Mouse (Mus musculus) cerebellum, adult 2 months (tissue): ENCODE measurements around the gene Tenm3. TPM values are rescaled to one million over a fixed set of nuclear protein-coding genes. Genes with fewer than 3 reads are reported as not detected.

ENCODE experiments used
- DNase-seq, 2 experiments: peaks; one replicate each; pipeline ENCODE4 v3.0.0; 2021
- H3K27ac ChIP-seq: fragments of 200-500 bp; 2 replicates; pipeline ENCODE4 v1.5.1; 2012; ENCODE audit warnings: low read length, control low read depth, inconsistent platforms; ENCODE audit not compliant: insufficient read depth
- H3K27me3 ChIP-seq: fragments of 200-500 bp; 2 replicates; pipeline ENCODE4 v1.6.1; 2012; ENCODE audit warnings: inconsistent platforms, mild to moderate bottlenecking, low read length, moderate library complexity; ENCODE audit not compliant: control insufficient read depth, insufficient read depth
- H3K4me1 ChIP-seq: fragments of 200-500 bp; 2 replicates; pipeline ENCODE4 v1.6.1; 2011; ENCODE audit warnings: low read length; ENCODE audit not compliant: control insufficient read depth, insufficient read depth
- H3K4me3 ChIP-seq: fragments of 200-500 bp; replicated peaks from 2 replicates; pipeline ENCODE3; 2011; ENCODE audit warnings: mild to moderate bottlenecking, low read depth, low read length, control low read depth; ENCODE audit not compliant: insufficient read depth
- CTCF ChIP-seq: fragments of 200-500 bp; IDR thresholded peaks from 2 replicates; pipeline ENCODE4 v1.5.1; 2011; ENCODE audit warnings: low read depth, mild to moderate bottlenecking, control low read depth, low read length, moderate library complexity, borderline replicate concordance; ENCODE audit not compliant: insufficient read depth
- POLR2A ChIP-seq: fragments of 200-500 bp; IDR thresholded peaks from 2 replicates; pipeline ENCODE4 v1.6.1; 2011; ENCODE audit warnings: low read length, control low read depth, borderline replicate concordance; ENCODE audit not compliant: insufficient read depth
- WGBS: fragments of 180-500 bp; shearing (Covaris S2); methylation state at CpG from one replicate; pipeline ENCODE4 v1.1.7; 2018; 5-methylcytosine and 5-hydroxymethylcytosine counted together
- polyA plus RNA-seq: library from polyadenylated mRNA; depleted of rRNA; stranded (reverse); fragments of >200 nt; gene quantifications from 2 replicates; pipeline ENCODE4 v1.2.3, GENCODE M21; 2012

The Tenm3 gene
- polyA plus RNA-seq, 1 experiment, result 6.2 TPM

- H3K27ac ChIP-seq, result no peak overlapping the region
- 80% methylated on average over 10 of the region's 10 CpGs for WGBS
- H3K4me1 ChIP-seq, result no peaks in the 10 kb centered on the region
- TF ChIP-seq CTCF, result no peak
- no peak for TF ChIP-seq POLR2A
- no peaks in the 10 kb centered on the region for H3K27me3 ChIP-seq
- DNase-seq, result no peak
- H3K4me3 ChIP-seq, result no peak overlapping the region
Measured at GRCm38 (mm10) chr8:48604190-48604897, 239.4 kb downstream of the Tenm3 start.

GRCm38 (mm10) chr8:48603165-48603840 is 240.4 kb downstream of the Tenm3 start:
- TF ChIP-seq POLR2A (no peak), CTCF (no peak)
- DNase-seq, result no peak
- H3K27me3 ChIP-seq, result no peaks in the 10 kb centered on the region
- no peak overlapping the region for H3K4me3 ChIP-seq
- H3K4me1 ChIP-seq, result no peaks in the 10 kb centered on the region
- no peak overlapping the region for H3K27ac ChIP-seq
- 90% methylated on average over 15 of the region's 15 CpGs for WGBS

- no peaks in the 10 kb centered on the region for H3K27me3 ChIP-seq
- WGBS, result 92% methylated on average over 4 of the region's 4 CpGs
- no peak overlapping the region for H3K4me3 ChIP-seq
- H3K27ac ChIP-seq, result no peak overlapping the region
- H3K4me1 ChIP-seq, result no peaks in the 10 kb centered on the region
- no peak for DNase-seq
- TF ChIP-seq CTCF (no peak), POLR2A (no peak)
Measured at GRCm38 (mm10) chr8:48601621-48602020, 242.1 kb downstream of the Tenm3 start.

GRCm38 (mm10) chr8:48599028-48599427 is 244.7 kb downstream of the Tenm3 start:
- Histone ChIP-seq H3K4me1 (no peaks in the 10 kb centered on the region), H3K4me3 (no peak overlapping the region), H3K27ac (no peak overlapping the region), H3K27me3 (no peaks in the 10 kb centered on the region)
- 86% methylated on average over 4 of the region's 4 CpGs for whole genome bisulfite sequencing
- DNase-seq, result no peak
- TF ChIP-seq POLR2A (no peak), CTCF (no peak)

- WGBS, result 57% methylated on average over 14 of the region's 14 CpGs
- H3K4me3 ChIP-seq, result no peak overlapping the region
- H3K4me1 ChIP-seq, result no peaks in the 10 kb centered on the region
- H3K27me3 ChIP-seq, result no peaks in the 10 kb centered on the region
- H3K27ac ChIP-seq, result no peak overlapping the region
- DNase-seq, result no peak
- TF ChIP-seq POLR2A (no peak), CTCF (no peak)
Measured at GRCm38 (mm10) chr8:48596332-48596731, 247.4 kb downstream of the Tenm3 start.

GRCm38 (mm10) chr8:48591818-48592217 is 251.9 kb downstream of the Tenm3 start:
- Histone ChIP-seq H3K27ac (no peak overlapping the region), H3K4me1 (no peaks in the 10 kb centered on the region), H3K4me3 (no peak overlapping the region), H3K27me3 (no peaks in the 10 kb centered on the region; the same call in 1 of the 2 replicates)
- TF ChIP-seq CTCF (no peak), POLR2A (no peak)
- DNase-seq, result no peak
- WGBS, result 63% methylated on average over 5 of the region's 5 CpGs

GRCm38 (mm10) chr8:48579732-48580131 is 264.0 kb downstream of the Tenm3 start:
- Histone ChIP-seq H3K27me3 (no peaks in the 10 kb centered on the region; the same call in 1 of the 2 replicates), H3K27ac (no peak overlapping the region), H3K4me1 (no peaks in the 10 kb centered on the region), H3K4me3 (no peak overlapping the region)
- no peak for TF ChIP-seq CTCF
- no peak for TF ChIP-seq POLR2A
- WGBS, result 43% methylated on average over 6 of the region's 6 CpGs
- DNase-seq, result no peak

GRCm38 (mm10) chr8:48579144-48579543 is 264.6 kb downstream of the Tenm3 start:
- 30% methylated on average over 8 of the region's 8 CpGs for WGBS
- TF ChIP-seq POLR2A, result no peak
- no peak for TF ChIP-seq CTCF
- no peak overlapping the region for H3K4me3 ChIP-seq

More at GRCm38 (mm10) chr8:48579144-48579543, 264.6 kb downstream of the Tenm3 start:
- Histone ChIP-seq H3K27me3 (no peaks in the 10 kb centered on the region; the same call in 1 of the 2 replicates), H3K4me1 (no peaks in the 10 kb centered on the region), H3K27ac (no peak overlapping the region)
- no peak for DNase-seq
